Mouse (Mus musculus): ENCODE results near the gene Acox2.

Acox2 gene

GRCm38 (mm10) chr14:8212996-8213395 is 46.2 kb downstream of the Acox2 start:
- no peak for DNase-seq

- no peak for DNase-seq
Observed at GRCm38 (mm10) chr14:8209896-8210295, 49.3 kb downstream of the Acox2 start.

GRCm38 (mm10) chr14:8208876-8209275 is 50.3 kb downstream of the Acox2 start:
- DNase-seq: no peak

- DNase-seq: no peak
Observed at GRCm38 (mm10) chr14:8207543-8207942, 51.6 kb downstream of the Acox2 start.

GRCm38 (mm10) chr14:8207105-8207504 is 52.0 kb downstream of the Acox2 start:
- DNase-seq: no peak

- no peak for DNase-seq
Observed at GRCm38 (mm10) chr14:8206179-8206910, 52.8 kb downstream of the Acox2 start.

GRCm38 (mm10) chr14:8201715-8202114 is 57.4 kb downstream of the Acox2 start:
- DNase-seq: no peak

- no peak for DNase-seq
Observed at GRCm38 (mm10) chr14:8200769-8201168, 58.4 kb downstream of the Acox2 start.

GRCm38 (mm10) chr14:8192727-8193126 is 66.4 kb downstream of the Acox2 start:
- no peak for DNase-seq

- no peak for DNase-seq
Observed at GRCm38 (mm10) chr14:8191331-8191965, 67.7 kb downstream of the Acox2 start.

- no peak for DNase-seq
Observed at GRCm38 (mm10) chr14:8190556-8190955, 68.6 kb downstream of the Acox2 start.

- DNase-seq: no peak
Observed at GRCm38 (mm10) chr14:8186278-8187045, 72.7 kb downstream of the Acox2 start.

GRCm38 (mm10) chr14:8183330-8183729 is 75.8 kb downstream of the Acox2 start:
- DNase-seq: no peak

GRCm38 (mm10) chr14:8180371-8181035 is 78.7 kb downstream of the Acox2 start:
- DNase-seq: no peak

GRCm38 (mm10) chr14:8176251-8176650 is 82.9 kb downstream of the Acox2 start:
- no peak for DNase-seq
